Mouse (Mus musculus): ENCODE results near the gene Plekha4. TPM values are rescaled to one million over a fixed set of nuclear protein-coding genes. Genes with fewer than 3 reads are reported as not detected.

Plekha4 gene
- polyA plus RNA-seq, 1 experiment from 2014 or later: 0.80 TPM

Other genes with a start within 250 kb of the Plekha4 start
- not detected in 2 replicates for gene Slc6a21, start 248.8 kb upstream of the Plekha4 start, polyA plus RNA-seq (2016; fragmentation: Nextera tagmentation; extraction: Ambion mirVana)
- 1.2 and 2.2 TPM in 2 replicates for gene Trpm4, start 192.6 kb upstream of the Plekha4 start, polyA plus RNA-seq (2016; fragmentation: Nextera tagmentation; extraction: Ambion mirVana)
- gene Hrc, start 191.0 kb upstream of the Plekha4 start, polyA plus RNA-seq (2016; fragmentation: Nextera tagmentation; extraction: Ambion mirVana): 0.08 and 0.23 TPM in 2 replicates
- gene Ppfia3, start 159.3 kb upstream of the Plekha4 start, polyA plus RNA-seq (2016; fragmentation: Nextera tagmentation; extraction: Ambion mirVana): 0.37 and 0.45 TPM in 2 replicates
- gene Lin7b, start 155.7 kb upstream of the Plekha4 start, polyA plus RNA-seq (2016; fragmentation: Nextera tagmentation; extraction: Ambion mirVana): 0.38 TPM in 1 of 2 replicates, not detected in the other
- 170 and 179 TPM in 2 replicates for gene Snrnp70, start 130.6 kb upstream of the Plekha4 start, polyA plus RNA-seq (2016; fragmentation: Nextera tagmentation; extraction: Ambion mirVana)
- 0.05 and 0.10 TPM in 2 replicates for gene Kcna7, start 120.7 kb upstream of the Plekha4 start, polyA plus RNA-seq (2016; fragmentation: Nextera tagmentation; extraction: Ambion mirVana)
- gene Ntf5, start 112.6 kb upstream of the Plekha4 start, polyA plus RNA-seq (2016; fragmentation: Nextera tagmentation; extraction: Ambion mirVana): 0.81 and 0.87 TPM in 2 replicates
- gene Lhb, start 105.5 kb upstream of the Plekha4 start, polyA plus RNA-seq (2016; fragmentation: Nextera tagmentation; extraction: Ambion mirVana): not detected in 2 replicates
- 8.6 and 10.2 TPM in 2 replicates for gene Gys1, start 91.5 kb upstream of the Plekha4 start, polyA plus RNA-seq (2016; fragmentation: Nextera tagmentation; extraction: Ambion mirVana)
- gene Ruvbl2, start 88.2 kb upstream of the Plekha4 start, polyA plus RNA-seq (2016; fragmentation: Nextera tagmentation; extraction: Ambion mirVana): 135 and 141 TPM in 2 replicates
- 7,751 and 8,218 TPM in 2 replicates for gene Ftl1, start 66.4 kb upstream of the Plekha4 start, polyA plus RNA-seq (2016; fragmentation: Nextera tagmentation; extraction: Ambion mirVana)
- 147 and 155 TPM in 2 replicates for gene Bax, start 59.4 kb upstream of the Plekha4 start, polyA plus RNA-seq (2016; fragmentation: Nextera tagmentation; extraction: Ambion mirVana)
- 1.9 and 2.0 TPM in 2 replicates for gene Tulp2, start 44.5 kb upstream of the Plekha4 start, polyA plus RNA-seq (2016; fragmentation: Nextera tagmentation; extraction: Ambion mirVana)
- gene Gm45808, start 39.5 kb upstream of the Plekha4 start, polyA plus RNA-seq (2016; fragmentation: Nextera tagmentation; extraction: Ambion mirVana): not detected in 2 replicates
- 2.8 and 3.1 TPM in 2 replicates for gene Dhdh, start 37.5 kb upstream of the Plekha4 start, polyA plus RNA-seq (2016; fragmentation: Nextera tagmentation; extraction: Ambion mirVana)
- gene Nucb1, start 15.9 kb upstream of the Plekha4 start, polyA plus RNA-seq (2016; fragmentation: Nextera tagmentation; extraction: Ambion mirVana): 140 and 146 TPM in 2 replicates
- gene Ppp1r15a, start 62 bp upstream of the Plekha4 start, polyA plus RNA-seq (2016; fragmentation: Nextera tagmentation; extraction: Ambion mirVana): 157 and 165 TPM in 2 replicates
- 1.5 and 1.8 TPM in 2 replicates for gene Hsd17b14, start 28.6 kb downstream of the Plekha4 start, polyA plus RNA-seq (2016; fragmentation: Nextera tagmentation; extraction: Ambion mirVana)
- gene Bcat2, start 43.8 kb downstream of the Plekha4 start, polyA plus RNA-seq (2016; fragmentation: Nextera tagmentation; extraction: Ambion mirVana): 50.4 and 54.7 TPM in 2 replicates
- not detected in 2 replicates for gene Fgf21, start 89.2 kb downstream of the Plekha4 start, polyA plus RNA-seq (2016; fragmentation: Nextera tagmentation; extraction: Ambion mirVana)
- gene Fut1, start 91.0 kb downstream of the Plekha4 start, polyA plus RNA-seq (2016; fragmentation: Nextera tagmentation; extraction: Ambion mirVana): 0.15 TPM in 1 of 2 replicates, not detected in the other
- gene Izumo1, start 95.5 kb downstream of the Plekha4 start, polyA plus RNA-seq (2016; fragmentation: Nextera tagmentation; extraction: Ambion mirVana): 0.20 and 0.23 TPM in 2 replicates
- gene Rasip1, start 101.2 kb downstream of the Plekha4 start, polyA plus RNA-seq (2016; fragmentation: Nextera tagmentation; extraction: Ambion mirVana): 10.5 and 11.8 TPM in 2 replicates
- 0.69 and 0.81 TPM in 2 replicates for gene Mamstr, start 113.6 kb downstream of the Plekha4 start, polyA plus RNA-seq (2016; fragmentation: Nextera tagmentation; extraction: Ambion mirVana)
- gene Fut2, start 140.1 kb downstream of the Plekha4 start, polyA plus RNA-seq (2016; fragmentation: Nextera tagmentation; extraction: Ambion mirVana): 0.05 TPM in 1 of 2 replicates, not detected in the other
- not detected in 2 replicates for gene Ntn5, start 157.7 kb downstream of the Plekha4 start, polyA plus RNA-seq (2016; fragmentation: Nextera tagmentation; extraction: Ambion mirVana)
- 0.11 and 0.18 TPM in 2 replicates for gene Sec1, start 168.1 kb downstream of the Plekha4 start, polyA plus RNA-seq (2016; fragmentation: Nextera tagmentation; extraction: Ambion mirVana)
- 0.93 and 1.0 TPM in 2 replicates for gene Car11, start 173.5 kb downstream of the Plekha4 start, polyA plus RNA-seq (2016; fragmentation: Nextera tagmentation; extraction: Ambion mirVana)
- 1.1 and 1.8 TPM in 2 replicates for gene Dbp, start 178.8 kb downstream of the Plekha4 start, polyA plus RNA-seq (2016; fragmentation: Nextera tagmentation; extraction: Ambion mirVana)
- 892 and 939 TPM in 2 replicates for gene Rpl18, start 189.1 kb downstream of the Plekha4 start, polyA plus RNA-seq (2016; fragmentation: Nextera tagmentation; extraction: Ambion mirVana)
- gene Sphk2, start 191.7 kb downstream of the Plekha4 start, polyA plus RNA-seq (2016; fragmentation: Nextera tagmentation; extraction: Ambion mirVana): 14.8 and 16.1 TPM in 2 replicates
- gene Fam83e, start 194.9 kb downstream of the Plekha4 start, polyA plus RNA-seq (2016; fragmentation: Nextera tagmentation; extraction: Ambion mirVana): 0.67 and 0.81 TPM in 2 replicates
- not detected in 2 replicates for gene Spaca4, start 199.5 kb downstream of the Plekha4 start, polyA plus RNA-seq (2016; fragmentation: Nextera tagmentation; extraction: Ambion mirVana)